12 mouse cellular contexts compared by ENCODE assay signal in the genomic region with DNA sequence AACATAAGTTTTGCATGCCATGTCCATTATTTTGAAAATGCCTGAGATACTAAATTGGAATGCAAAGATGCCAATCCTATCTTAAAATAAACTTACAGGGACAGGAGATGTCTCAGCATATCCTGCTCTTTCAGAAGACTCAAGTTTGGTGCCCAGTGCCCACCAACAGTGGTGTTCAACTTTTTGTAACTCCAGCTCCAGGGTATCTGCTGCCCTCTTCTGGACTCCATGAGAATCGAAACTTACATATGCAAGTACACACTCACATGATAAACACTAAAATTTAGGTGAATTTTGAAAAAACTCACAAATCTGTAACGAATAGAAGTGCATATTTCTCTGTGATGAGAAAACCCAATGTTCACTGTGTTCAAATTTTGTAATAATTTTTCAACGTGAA.
DNase-seq lines count a peak whose midpoint lies in the region; ATAC-seq and TF ChIP-seq lines count a peak whose summit lies in the region.
"Had no signal": no experiment of that assay in that cellular context is flagged by ENCODE, and none has a peak within 500 bp of the region (broad histone marks: within the 10 kb centered on the region; RNA-seq: fewer than 3 reads in every experiment).

No protein-coding gene starts in this region.

- no peaks in the 10 kb centered on the region for H3K4me1 ChIP-seq in liver, postnatal 0 days (ENCODE audit: insufficient read depth)
- H3K4me1 ChIP-seq: forebrain, embryonic 15.5 days; kidney, embryonic 15.5 days had no signal

- no peak overlapping the region for H3K4me3 ChIP-seq in liver, postnatal 0 days (ENCODE audit: low read depth, low read length)
- H3K4me3 ChIP-seq: forebrain, embryonic 15.5 days; heart, embryonic 12.5 days; kidney, embryonic 15.5 days had no signal

- H3K9me3 ChIP-seq in liver, postnatal 0 days (ENCODE audit: low read length) = no peaks in the 10 kb centered on the region
- H3K9me3 ChIP-seq: forebrain, embryonic 15.5 days; heart, embryonic 12.5 days; kidney, embryonic 15.5 days had no signal

- no peak for TF ChIP-seq EP300 in liver, postnatal 0 days (IDR thresholded peaks at IDR 0.05; ENCODE audit: low read depth)

- peak; percentile 61 for TF ChIP-seq CTCF in liver, postnatal 0 days (IDR thresholded peaks at IDR 0.05; ENCODE audit: low read depth)

- no peak overlapping the region for H3K9ac ChIP-seq in liver, postnatal 0 days (replicated peaks)
- H3K9ac ChIP-seq: forebrain, embryonic 15.5 days; heart, embryonic 12.5 days; kidney, embryonic 15.5 days had no signal

- H3K4me2 ChIP-seq in liver, postnatal 0 days (ENCODE audit: low read depth, low read length) = no peak overlapping the region
- H3K4me2 ChIP-seq: forebrain, embryonic 15.5 days; heart, embryonic 12.5 days; kidney, embryonic 15.5 days had no signal

- H3K27ac ChIP-seq in liver, postnatal 0 days (ENCODE audit: low read depth) = no peak overlapping the region
- H3K27ac ChIP-seq: forebrain, embryonic 15.5 days; kidney, embryonic 15.5 days had no signal

- no peaks in the 10 kb centered on the region for H3K27me3 ChIP-seq in liver, postnatal 0 days (ENCODE audit: insufficient read depth, low read length)
- H3K27me3 ChIP-seq: forebrain, embryonic 15.5 days; heart, embryonic 12.5 days; kidney, embryonic 15.5 days had no signal

- H3K36me3 ChIP-seq in liver, postnatal 0 days (replicated peaks; ENCODE audit: insufficient read depth, low read length) = no peaks in the 10 kb centered on the region
- H3K36me3 ChIP-seq: forebrain, embryonic 15.5 days; heart, embryonic 12.5 days; kidney, embryonic 15.5 days had no signal

- WGBS in liver, postnatal 0 days (ENCODE audit: insufficient replicate concordance) = 42% methylated on average over 3 of the region's 3 CpGs

- ATAC-seq in liver, postnatal 0 days = no peak
- peak; percentile 69; the same call in 1 of the 2 replicates for ATAC-seq in megakaryocyte progenitor cell, adult 5-6 weeks (replicated peaks; ENCODE audit: poor library complexity)
- ATAC-seq: forebrain, embryonic 15.5 days had no signal

- DNase-seq in embryo, embryonic 11 days = peak; percentile 15
- DNase-seq in embryo, embryonic 9.5 days (ENCODE audit: extremely low spot score) = no peak
- no peak for DNase-seq in liver, postnatal 0 days
- no peak for DNase-seq in liver
- peak; percentile 58 for DNase-seq in ES-CJ7 (ENCODE audit: low read depth, low spot score)
- no peak for DNase-seq in c-Kit-positive CD71-positive TER-119-positive erythroid progenitor cells, embryonic 14.5 days (ENCODE audit: low spot score)
- no peak for DNase-seq in cerebellum, adult 9-11 months
- DNase-seq: left cerebral cortex, postnatal 4 days had no signal

Comparison
In these comparisons a context has a peak if more than half of its experiments do, and no peak if none do; other contexts are left out.
1. DNase-seq: peak in embryo, embryonic 11 days (single experiment) and ES-CJ7 (single experiment); none in embryo, embryonic 9.5 days (single experiment), liver, postnatal 0 days (single experiment), liver (single experiment), c-Kit-positive CD71-positive TER-119-positive erythroid progenitor cells, embryonic 14.5 days (single experiment) and cerebellum, adult 9-11 months (single experiment).